Mouse (Mus musculus): ENCODE measurements around the gene Mapkapk2.

- TF ChIP-seq CTCF (IDR thresholded peaks at IDR 0.05; ENCODE audit: insufficient read depth, low read length) (no peak), POLR2A (IDR thresholded peaks at IDR 0.05; ENCODE audit: borderline replicate concordance, extremely low read depth, low read depth, low read length) (no peak)
These were observed 58.1 kb downstream of the Mapkapk2 start for GRCm38 (mm10) chr1:131039479-131039878.
